Mouse (Mus musculus) heart, postnatal 0 days (tissue): ENCODE measurements at regions not wholly inside any gene's neighbourhood (a gene's known extent, or its start where the extent isn't known, plus 50 kb on each side); places are given as distances from the start of the nearest gene placed in this dataset.

ENCODE experiments used
- ATAC-seq: fragments of 200-750 bp; cut with Nextera tagmentation; 2 replicates; pipeline ENCODE4 v1.8.0; 2017; ENCODE audit warnings: low read depth, moderate number of reproducible peaks, moderate library complexity; ENCODE audit not compliant: insufficient read depth
- DNase-seq: peaks from one replicate; pipeline ENCODE4 v3.0.0-alpha.2; 2016; ENCODE audit warnings: low spot score
- H3K27ac ChIP-seq: fragments of 300-500 bp; sonication (generic); 2 replicates; pipeline ENCODE4 v1.5.1; 2014; ENCODE audit warnings: low read depth, mild to moderate bottlenecking
- H3K27me3 ChIP-seq: fragments of 300-500 bp; sonication (generic); 2 replicates; pipeline ENCODE4 v1.6.1; 2014; ENCODE audit warnings: low read length, mixed read lengths; ENCODE audit not compliant: control insufficient read depth, insufficient read depth
- H3K36me3 ChIP-seq: fragments of 300-500 bp; sonication (generic); replicated peaks from 2 replicates; pipeline ENCODE4 v1.6.1; 2014; ENCODE audit warnings: low read length, mixed read lengths; ENCODE audit not compliant: control insufficient read depth, insufficient read depth
- H3K4me1 ChIP-seq: fragments of 300-500 bp; sonication (generic); 2 replicates; pipeline ENCODE4 v1.6.1; 2014; ENCODE audit warnings: antibody characterized with exemption; ENCODE audit not compliant: control insufficient read depth, insufficient read depth
- H3K4me2 ChIP-seq: fragments of 300-500 bp; sonication (generic); 2 replicates; pipeline ENCODE4 v1.6.1; 2014; ENCODE audit warnings: low read depth, mild to moderate bottlenecking, low read length, moderate library complexity
- H3K4me3 ChIP-seq: fragments of 300-500 bp; sonication (generic); 2 replicates; pipeline ENCODE4 v1.5.1; 2014; ENCODE audit warnings: low read depth, low read length
- H3K9ac ChIP-seq: fragments of 300-500 bp; sonication (generic); replicated peaks from 2 replicates; pipeline ENCODE4 v1.6.1; 2014; ENCODE audit warnings: low read depth, low read length, mixed read lengths
- H3K9me3 ChIP-seq: fragments of 300-500 bp; sonication (generic); replicated peaks from 2 replicates; pipeline ENCODE4 v1.6.1; 2016; ENCODE audit warnings: low read length; ENCODE audit not compliant: control insufficient read depth
- CTCF ChIP-seq: IDR thresholded peaks from 2 replicates; pipeline ENCODE4 v1.5.1; 2016; ENCODE audit warnings: antibody characterized with exemption, control low read depth, low read depth
- EP300 ChIP-seq: IDR thresholded peaks from 2 replicates; pipeline ENCODE4 v1.6.1; 2016; ENCODE audit warnings: antibody characterized with exemption, low read depth
- WGBS: fragments of 180-500 bp; shearing (Covaris S2); extraction: QIAGEN DNeasy Blood & Tissue Kit; methylation state at CpG from one replicate; pipeline ENCODE4 v1.1.7; 2014; 5-methylcytosine and 5-hydroxymethylcytosine counted together

DNA sequence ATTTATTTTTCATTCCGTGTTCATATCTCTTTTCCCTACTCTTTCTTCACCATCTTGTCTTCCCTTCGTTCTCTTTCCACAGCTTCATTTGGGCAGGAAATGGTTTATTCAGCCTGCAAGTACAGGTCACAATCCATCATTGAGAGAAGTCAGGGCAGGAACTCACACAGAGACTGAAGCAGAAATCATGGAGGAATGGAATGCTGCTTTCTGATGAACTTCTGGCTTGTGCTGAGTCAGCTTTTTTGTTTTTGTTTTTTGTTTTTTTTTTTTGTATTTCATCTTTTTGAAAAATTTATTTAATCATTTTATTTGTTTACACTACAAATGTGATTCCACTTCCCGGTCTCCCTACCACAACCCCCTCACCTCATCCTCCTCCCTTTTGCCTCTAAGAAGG is 51.2 kb upstream of the Suclg2 start:
- Histone ChIP-seq H3K27ac (no peak overlapping the region), H3K4me2 (no peak overlapping the region), H3K9me3 (no peaks in the 10 kb centered on the region), H3K36me3 (no peaks in the 10 kb centered on the region), H3K9ac (no peak overlapping the region), H3K4me1 (no peaks in the 10 kb centered on the region), H3K4me3 (no peak overlapping the region), H3K27me3 (no peaks in the 10 kb centered on the region)
- TF ChIP-seq CTCF (no peak), EP300 (no peak)
- no peak for ATAC-seq
- 79% methylated on average over 3 of the region's 3 CpGs for WGBS
- DNase-seq: no peak

DNA sequence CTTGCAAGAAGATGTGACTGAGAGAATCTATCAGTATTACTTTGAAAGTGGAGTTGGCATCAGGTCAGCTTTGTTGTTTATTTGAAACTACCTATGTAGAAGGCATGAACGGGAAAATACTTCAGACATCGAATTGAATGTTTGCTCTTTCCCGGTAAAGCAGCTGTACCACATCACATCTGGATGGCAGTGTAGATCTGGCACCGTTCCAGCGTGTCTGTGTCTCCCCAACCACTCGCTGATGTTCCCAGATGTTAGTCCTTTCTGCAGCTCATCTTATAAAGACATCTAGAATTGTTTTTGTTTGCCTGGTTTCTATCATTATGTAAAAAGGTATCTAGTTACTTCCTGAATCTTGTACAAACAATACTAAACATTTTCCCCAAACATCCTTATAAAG is 83.1 kb upstream of the Suclg2 start:
- no peak overlapping the region for H3K4me2 ChIP-seq
- no peak overlapping the region for H3K9ac ChIP-seq
- ATAC-seq: no peak
- H3K36me3 ChIP-seq: no peaks in the 10 kb centered on the region
- TF ChIP-seq CTCF: no peak
- TF ChIP-seq EP300: no peak
- no peaks in the 10 kb centered on the region for H3K9me3 ChIP-seq
- H3K4me1 ChIP-seq: no peaks in the 10 kb centered on the region
- WGBS: 63% methylated on average over 6 of the region's 6 CpGs
- H3K27me3 ChIP-seq: no peaks in the 10 kb centered on the region
- no peak overlapping the region for H3K4me3 ChIP-seq
- no peak overlapping the region for H3K27ac ChIP-seq
- no peak for DNase-seq

DNA sequence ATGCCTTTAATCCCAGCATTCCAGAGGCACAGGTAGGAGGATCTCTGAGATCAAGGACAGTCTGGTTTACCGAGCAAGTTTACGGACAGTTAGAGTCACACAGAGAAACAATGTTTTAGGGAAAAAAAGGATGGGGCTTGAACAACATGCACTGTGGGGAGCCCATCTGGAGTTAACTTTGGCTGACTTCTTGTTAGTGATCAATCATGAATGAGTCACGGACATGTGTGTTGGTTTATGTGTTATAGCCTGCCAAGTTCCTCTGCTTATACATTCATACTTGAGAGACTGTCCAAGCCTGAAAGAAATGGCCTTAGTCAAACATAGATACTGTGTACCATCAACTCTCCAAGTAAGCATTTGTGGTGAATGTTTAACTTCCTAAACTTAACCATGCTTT is 122.9 kb upstream of the Suclg2 start:
- TF ChIP-seq CTCF (no peak), EP300 (no peak)
- H3K4me2 ChIP-seq: no peak overlapping the region
- H3K4me1 ChIP-seq: no peaks in the 10 kb centered on the region
- no peaks in the 10 kb centered on the region for H3K36me3 ChIP-seq
- H3K9me3 ChIP-seq: peaks cover 4% of the 10 kb centered on the region; the same call in 1 of the 2 replicates
- H3K4me3 ChIP-seq: no peak overlapping the region
- no peaks in the 10 kb centered on the region for H3K27me3 ChIP-seq
- DNase-seq (no peak), ATAC-seq (no peak)
- H3K27ac ChIP-seq: no peak overlapping the region
- no peak overlapping the region for H3K9ac ChIP-seq
- 72% methylated on average over 3 of the region's 3 CpGs for WGBS

DNA sequence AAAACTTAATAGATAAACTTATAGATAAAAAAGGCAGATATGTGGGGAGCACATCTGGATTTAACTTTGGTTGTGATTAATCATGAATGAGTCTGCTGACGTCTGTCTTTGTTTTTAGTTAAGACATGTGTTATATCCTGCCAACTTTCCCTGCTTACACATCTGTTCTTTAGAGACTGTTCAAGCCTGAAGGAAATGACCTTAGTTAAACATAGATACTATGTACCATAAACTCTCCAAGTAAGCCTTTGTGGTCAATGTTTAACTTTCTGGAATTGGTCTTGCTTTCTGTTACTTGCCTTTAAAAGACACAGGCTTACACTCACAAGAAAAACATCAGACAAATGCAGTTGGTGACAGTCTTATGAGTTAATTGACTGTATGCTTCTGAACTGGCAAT is 127.9 kb upstream of the Suclg2 start:
- ATAC-seq: no peak
- Histone ChIP-seq H3K9ac (no peak overlapping the region), H3K9me3 (peaks cover 4% of the 10 kb centered on the region; the same call in 1 of the 2 replicates), H3K4me3 (no peak overlapping the region), H3K4me1 (no peaks in the 10 kb centered on the region), H3K27ac (no peak overlapping the region), H3K36me3 (no peaks in the 10 kb centered on the region), H3K27me3 (no peaks in the 10 kb centered on the region), H3K4me2 (no peak overlapping the region)
- TF ChIP-seq CTCF: no peak
- TF ChIP-seq EP300: no peak
- 38% methylated on average over 1 of the region's 1 CpGs for WGBS
- DNase-seq: no peak

DNA sequence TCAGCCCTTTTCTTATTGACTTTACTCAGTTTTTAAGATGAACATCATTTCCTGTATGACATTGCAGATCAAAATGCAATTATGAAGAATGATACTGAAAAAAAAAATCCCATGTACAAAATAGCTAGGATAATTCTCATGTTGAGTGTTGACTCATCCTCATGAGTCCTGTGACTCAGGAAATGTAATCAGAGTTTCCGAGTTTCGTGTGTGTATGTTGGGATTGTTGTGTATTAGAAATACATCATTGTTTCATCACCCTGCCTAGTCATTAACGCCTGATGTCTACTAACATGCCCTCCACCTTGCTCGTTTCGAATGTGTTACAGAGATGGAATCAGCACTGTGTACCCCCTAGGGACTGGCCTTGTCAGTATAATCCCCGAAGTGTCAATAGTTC is 156.9 kb upstream of the Suclg2 start:
- no peak overlapping the region for H3K4me3 ChIP-seq
- H3K27ac ChIP-seq: no peak overlapping the region
- no peaks in the 10 kb centered on the region for H3K36me3 ChIP-seq
- no peak for TF ChIP-seq CTCF
- no peak for TF ChIP-seq EP300
- no peak overlapping the region for H3K4me2 ChIP-seq
- H3K9ac ChIP-seq: no peak overlapping the region
- ATAC-seq: no peak
- 64% methylated on average over 6 of the region's 6 CpGs for WGBS
- H3K9me3 ChIP-seq: no peaks in the 10 kb centered on the region
- no peaks in the 10 kb centered on the region for H3K4me1 ChIP-seq
- DNase-seq: no peak
- no peaks in the 10 kb centered on the region for H3K27me3 ChIP-seq

DNA sequence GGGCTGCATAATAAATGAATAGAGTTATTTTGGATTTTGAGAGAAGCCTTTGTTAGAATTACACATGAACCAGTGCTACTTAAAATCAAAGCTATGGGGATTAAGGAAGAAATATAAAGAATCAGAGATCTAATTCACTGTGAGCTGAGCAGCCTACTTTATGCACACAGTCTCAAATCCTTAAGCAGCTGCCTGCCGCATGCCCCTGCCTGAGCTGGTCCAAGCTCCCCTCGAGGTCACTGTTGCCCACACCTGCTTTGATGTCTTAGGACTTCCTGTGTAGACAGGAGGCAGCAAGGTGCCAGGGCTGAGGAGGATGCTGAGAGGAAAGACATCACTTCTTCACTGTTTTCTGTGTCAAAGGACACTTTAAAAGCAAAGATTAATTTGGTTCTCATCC is 157.7 kb upstream of the Suclg2 start:
- Histone ChIP-seq H3K27ac (no peak overlapping the region), H3K9me3 (no peaks in the 10 kb centered on the region), H3K36me3 (no peaks in the 10 kb centered on the region), H3K9ac (no peak overlapping the region), H3K4me3 (no peak overlapping the region), H3K27me3 (no peaks in the 10 kb centered on the region), H3K4me2 (no peak overlapping the region), H3K4me1 (no peaks in the 10 kb centered on the region)
- DNase-seq (no peak), ATAC-seq (no peak)
- 64% methylated on average over 2 of the region's 2 CpGs for WGBS
- TF ChIP-seq EP300 (no peak), CTCF (no peak)
